Mouse (Mus musculus) cerebellum, adult (tissue): ENCODE data around the gene Podn.

Experiments
- ATAC-seq: cut with Nextera tagmentation; 2 replicates; pipeline ENCODE4 v1.9.2; 2017; ENCODE audit warnings: mild to moderate bottlenecking, moderate library complexity, mixed read lengths; ENCODE audit not compliant: insufficient number of reproducible peaks, low FRiP score, low TSS enrichment

Podn gene

DNA sequence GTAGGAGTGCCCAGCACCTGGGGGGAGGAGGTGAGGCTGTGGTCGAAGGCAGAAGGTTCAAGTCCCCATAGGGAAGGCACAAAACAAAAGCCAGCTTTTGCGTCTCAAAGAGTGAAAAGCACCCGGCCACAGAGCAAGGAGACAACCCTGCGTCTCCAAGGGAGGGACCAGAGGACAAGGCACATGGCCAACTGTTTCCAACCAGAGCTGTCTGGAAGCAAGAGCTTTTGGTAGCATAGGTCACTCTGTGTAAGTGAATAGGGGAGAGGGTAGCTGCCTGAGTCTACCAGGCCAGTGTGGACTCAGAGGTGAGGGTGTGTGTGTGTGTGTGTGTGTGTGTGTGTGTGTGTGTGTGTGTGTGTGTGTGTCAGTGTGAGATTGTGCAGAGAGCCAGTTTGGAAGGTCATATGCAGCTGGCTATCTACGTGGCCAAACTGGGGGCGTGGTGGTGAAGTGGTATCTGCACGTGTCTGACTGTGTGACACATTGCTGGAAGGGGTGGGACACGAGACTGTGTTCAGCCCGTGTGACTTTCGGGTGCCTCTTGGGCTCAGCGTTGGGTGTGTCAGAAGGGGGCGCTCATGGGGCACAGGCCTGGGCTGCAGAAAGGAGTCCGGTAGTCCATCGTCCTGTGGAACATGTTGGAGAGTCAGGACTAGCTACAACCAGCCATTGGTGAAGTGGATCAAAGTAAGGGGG, 81.0 kb downstream of the Podn start:
- no peak for ATAC-seq

DNA sequence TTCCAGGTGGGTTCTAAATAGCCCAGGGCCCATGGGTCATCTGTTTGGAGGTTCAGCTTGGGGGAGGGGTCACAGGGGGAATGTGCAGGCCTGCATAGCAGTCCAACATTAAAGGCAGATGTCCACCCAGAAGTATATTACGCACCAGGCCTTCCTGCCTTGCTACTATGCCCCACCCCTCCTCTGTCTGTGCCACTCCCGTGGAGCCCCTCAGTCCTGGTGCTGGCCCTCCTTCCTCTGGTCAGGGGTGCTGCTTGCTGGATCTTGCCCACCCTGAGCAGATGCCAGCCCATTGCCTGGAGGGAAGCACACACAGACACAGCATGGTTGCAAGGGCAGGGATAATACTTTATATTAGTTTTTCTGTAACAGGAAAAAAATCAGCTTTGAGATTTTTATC, 81.8 kb downstream of the Podn start:
- no peak for ATAC-seq

GRCm38 (mm10) chr4:108008541-108008940, 87.7 kb downstream of the Podn start:
- ATAC-seq: peak; percentile 34; the same call in 1 of the 2 replicates

DNA sequence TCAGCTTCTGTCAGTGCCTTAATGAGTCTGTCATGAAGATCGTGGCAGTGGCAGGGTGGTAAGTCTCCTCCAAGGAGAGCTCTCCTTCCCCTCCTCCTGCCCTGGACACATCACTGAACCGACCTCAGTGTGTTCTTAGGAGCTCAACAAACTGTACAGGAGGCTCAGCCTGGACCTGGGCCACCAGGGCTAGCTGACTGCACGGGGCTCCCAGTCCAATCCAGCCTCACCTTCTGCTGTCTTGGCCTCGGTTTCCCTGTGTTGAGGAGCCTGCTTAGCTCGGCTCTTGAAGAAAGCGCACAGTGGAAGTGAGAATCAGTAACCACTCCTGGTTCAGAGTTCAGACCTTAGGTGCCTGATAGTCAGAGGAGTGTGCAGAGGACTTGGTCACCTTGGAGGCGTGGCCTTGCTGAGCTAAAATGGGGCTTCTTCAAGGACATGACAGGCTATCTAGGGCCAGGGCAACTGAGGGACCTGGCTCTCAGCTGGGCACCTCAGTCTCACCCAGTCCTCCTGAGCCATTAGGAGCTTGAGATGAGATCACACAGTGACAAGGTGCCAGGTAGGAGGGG, 88.6 kb downstream of the Podn start:
- no peak for ATAC-seq

DNA sequence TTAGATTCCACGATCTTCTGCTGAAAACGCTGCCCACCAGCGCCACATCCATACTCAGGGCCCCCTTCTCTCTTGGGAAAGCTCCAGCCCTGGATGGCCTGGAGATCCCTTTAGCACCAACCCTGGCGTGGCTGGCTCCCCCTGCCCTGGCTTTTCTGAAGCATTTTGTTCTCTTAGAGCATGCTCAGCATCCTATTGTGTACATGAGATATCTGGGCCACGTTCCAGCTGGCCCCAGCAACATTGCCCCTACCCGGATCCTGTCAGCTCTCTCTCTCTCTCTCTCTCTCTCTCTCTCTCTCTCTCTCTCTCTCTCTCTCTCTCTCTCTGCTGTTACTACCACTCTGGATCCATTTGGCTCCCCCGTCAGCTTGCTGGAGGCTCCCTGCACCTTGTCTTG, 90.9 kb downstream of the Podn start:
- no peak for ATAC-seq

DNA sequence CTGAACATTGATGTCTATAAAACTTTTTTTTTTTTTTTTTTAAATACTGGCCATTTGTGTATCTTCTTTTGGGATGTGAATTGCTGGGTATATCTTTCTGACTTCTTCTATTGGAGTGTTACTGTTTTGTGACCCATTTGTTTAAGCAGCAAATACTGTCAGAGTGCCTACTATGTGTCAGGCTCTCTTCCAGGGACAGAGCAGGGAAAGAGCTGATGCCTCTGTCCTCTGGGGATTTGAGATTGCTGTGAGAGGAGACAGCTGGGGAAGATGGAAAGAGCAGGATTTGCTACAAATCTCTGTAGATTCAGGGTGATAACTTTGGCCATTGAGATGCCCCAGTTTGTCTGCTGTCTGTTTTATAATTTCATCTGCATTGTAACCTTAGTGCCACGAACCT, 96.9 kb downstream of the Podn start:
- ATAC-seq: no peak

GRCm38 (mm10) chr4:107998641-107999332, 97.5 kb downstream of the Podn start:
- no peak for ATAC-seq

- ATAC-seq: no peak
Measured at GRCm38 (mm10) chr4:107996418-107996986, 99.7 kb downstream of the Podn start.

DNA sequence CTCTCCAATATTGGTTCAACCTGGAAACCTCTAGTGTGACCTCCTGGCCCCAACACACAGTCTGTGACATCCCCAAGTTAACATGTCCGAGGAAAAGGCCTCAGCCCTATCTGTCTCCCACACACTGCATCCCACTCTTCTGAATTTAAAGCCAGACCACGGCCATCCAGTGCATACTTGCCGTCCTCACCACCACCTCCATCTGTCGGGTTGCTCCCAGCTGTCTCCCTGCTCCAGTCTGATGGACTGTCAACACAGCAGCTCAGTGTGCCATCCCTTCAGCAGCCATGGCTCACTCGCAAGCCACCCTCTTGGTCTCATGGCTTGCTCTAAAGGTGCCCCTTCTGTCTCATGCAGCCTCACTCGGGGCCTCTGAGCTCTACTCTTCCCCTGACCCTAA, 100.5 kb downstream of the Podn start:
- ATAC-seq: no peak

DNA sequence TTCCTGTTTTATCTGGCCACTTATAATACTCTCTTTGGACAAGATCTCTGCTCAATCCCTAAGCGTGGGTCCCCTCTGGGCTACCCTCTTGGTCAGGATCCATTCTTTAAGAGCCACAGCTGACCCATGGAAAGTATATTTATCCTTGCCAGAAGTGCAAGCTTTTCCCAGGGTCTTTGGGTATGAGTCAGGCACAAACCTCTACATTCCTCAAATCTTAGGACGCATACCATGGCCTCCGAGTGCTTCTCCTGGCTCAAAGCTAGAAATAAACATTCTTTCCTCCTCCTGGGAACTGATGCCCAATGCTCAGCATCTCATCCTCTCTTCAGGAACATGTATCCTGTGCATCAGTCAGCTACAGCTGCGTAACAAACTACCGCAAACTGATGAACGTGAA, 101.2 kb downstream of the Podn start:
- ATAC-seq: no peak

- ATAC-seq: no peak
Measured at GRCm38 (mm10) chr4:107991879-107992278, 104.4 kb downstream of the Podn start.

DNA sequence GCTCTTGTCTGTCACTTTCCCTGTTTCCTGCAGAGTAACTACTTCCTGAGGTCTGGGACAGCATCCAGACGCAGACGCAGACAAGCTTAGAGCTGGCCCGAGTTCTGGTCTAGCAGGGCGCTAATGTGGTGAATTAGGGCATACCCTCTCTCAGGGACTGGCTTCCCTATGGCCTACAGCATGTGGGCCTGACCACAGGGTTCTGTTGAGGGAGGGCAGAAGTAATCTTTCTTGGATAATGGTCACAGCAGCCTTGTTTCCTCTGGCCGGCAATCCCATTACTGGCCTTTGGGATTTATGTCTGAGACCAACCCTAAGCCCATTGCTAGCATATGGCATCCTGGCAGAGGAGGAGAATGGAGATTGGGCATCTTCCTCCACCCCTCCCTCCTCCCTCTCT, 105.4 kb downstream of the Podn start:
- peak; percentile 74 for ATAC-seq

GRCm38 (mm10) chr4:107988931-107989330, 107.3 kb downstream of the Podn start:
- no peak for ATAC-seq

- ATAC-seq: no peak
Measured at GRCm38 (mm10) chr4:107986386-107987168, 109.7 kb downstream of the Podn start.

- no peak for ATAC-seq
Measured at GRCm38 (mm10) chr4:107985812-107986211, 110.4 kb downstream of the Podn start.

DNA sequence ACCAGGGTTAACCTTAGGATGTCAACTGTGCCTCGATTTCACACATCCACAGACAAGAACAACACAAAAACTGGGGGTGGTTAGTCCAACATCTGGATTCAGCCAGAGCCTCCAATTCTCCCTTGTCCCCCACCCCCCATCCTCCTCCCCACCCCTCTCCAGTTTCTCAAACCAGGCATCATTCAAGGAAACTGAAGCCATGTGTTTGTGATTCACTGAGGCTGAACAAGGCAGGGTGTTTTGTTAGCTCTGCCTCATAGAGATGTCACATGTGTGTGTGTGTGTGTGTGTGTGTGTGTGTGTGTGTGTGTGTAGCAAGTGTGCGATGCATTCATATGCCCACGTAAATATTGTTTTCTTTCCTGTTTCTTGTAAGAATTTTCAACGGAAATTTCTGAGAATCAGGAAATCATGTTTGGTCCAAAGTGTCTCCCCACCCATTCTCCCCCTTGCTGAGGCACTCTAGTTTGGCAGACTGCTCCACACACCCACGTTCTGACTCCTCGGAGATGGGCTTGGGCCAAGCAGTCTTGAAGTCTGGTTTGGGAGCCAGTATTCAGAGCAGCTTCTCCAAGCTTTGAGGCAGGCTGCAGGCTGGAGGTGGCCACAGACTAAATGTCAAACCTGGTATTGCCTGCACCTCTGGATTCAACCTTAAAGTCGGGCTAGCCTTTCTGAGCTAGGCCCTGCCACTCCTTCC, 111.8 kb downstream of the Podn start:
- ATAC-seq: no peak

DNA sequence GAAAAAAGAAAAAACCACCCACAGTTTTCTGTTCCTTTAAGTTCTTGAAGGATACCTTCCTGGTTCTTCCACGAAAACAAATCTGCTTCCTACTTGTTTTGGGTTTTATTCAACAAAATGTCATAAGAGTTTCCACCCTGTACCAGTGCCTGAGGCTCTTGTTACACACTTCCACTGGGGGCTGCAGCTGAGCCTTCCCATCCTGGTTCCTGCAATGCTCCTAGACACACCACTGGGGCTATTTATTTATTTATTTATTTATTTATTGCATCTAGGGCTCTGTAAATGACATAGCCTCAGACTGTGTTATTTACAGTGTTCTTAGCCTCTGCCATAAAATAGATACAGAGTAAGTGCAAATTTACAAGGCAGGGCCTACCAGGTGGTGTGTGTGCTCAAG, 112.5 kb downstream of the Podn start:
- ATAC-seq: no peak

- ATAC-seq: peak; percentile 16; the same call in 1 of the 2 replicates
Measured at GRCm38 (mm10) chr4:107980002-107980600, 116.1 kb downstream of the Podn start.

GRCm38 (mm10) chr4:107979530-107979929, 116.7 kb downstream of the Podn start:
- peak; percentile 89 for ATAC-seq

- ATAC-seq: no peak
Measured at GRCm38 (mm10) chr4:107977593-107977992, 118.7 kb downstream of the Podn start.
